Mouse (Mus musculus) megakaryocyte, embryonic 14.5 days (primary cell): ENCODE measurements at regions not wholly inside any gene's neighbourhood (a gene's known extent, or its start where the extent isn't known, plus 50 kb on each side); places are given as distances from the start of the nearest gene placed in this dataset.

ENCODE experiments used
- FLI1 ChIP-seq: IDR thresholded peaks from 2 replicates; pipeline ENCODE4 v1.6.1; 2012; ENCODE audit warnings: low read length, inconsistent platforms, mixed read lengths
- GATA1 ChIP-seq: IDR thresholded peaks from 3 replicates; pipeline ENCODE4 v1.6.1; 2012; ENCODE audit warnings: mixed read lengths, low read length, inconsistent platforms, borderline replicate concordance

DNA sequence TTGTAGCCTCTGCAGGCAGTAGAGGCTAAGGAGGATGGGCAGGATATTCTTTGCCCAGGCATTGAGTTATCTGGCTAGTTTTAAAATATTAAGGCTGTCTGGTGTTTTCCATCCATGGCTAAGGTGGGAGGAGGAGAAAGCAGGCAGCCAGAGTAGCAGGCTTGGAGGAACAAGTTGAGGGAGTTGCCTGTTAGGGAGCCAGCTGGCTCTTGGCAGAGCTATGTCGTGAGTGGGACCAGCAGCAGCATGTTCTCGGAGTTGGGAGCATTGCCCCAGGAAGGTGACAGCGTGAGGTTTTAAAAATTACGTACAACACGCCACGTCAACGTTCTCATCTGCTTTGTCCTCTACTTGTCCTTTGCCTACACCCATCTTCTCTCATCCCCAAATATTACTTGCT is 167.8 kb upstream of the Snx7 start:
- TF ChIP-seq GATA1 (no peak), FLI1 (no peak)
